Mouse (Mus musculus): ENCODE measurements around the gene C8g.
A peak's percentile ranks its signal among the peaks of the same experiment; 100 is the strongest.

C8g gene

DNA sequence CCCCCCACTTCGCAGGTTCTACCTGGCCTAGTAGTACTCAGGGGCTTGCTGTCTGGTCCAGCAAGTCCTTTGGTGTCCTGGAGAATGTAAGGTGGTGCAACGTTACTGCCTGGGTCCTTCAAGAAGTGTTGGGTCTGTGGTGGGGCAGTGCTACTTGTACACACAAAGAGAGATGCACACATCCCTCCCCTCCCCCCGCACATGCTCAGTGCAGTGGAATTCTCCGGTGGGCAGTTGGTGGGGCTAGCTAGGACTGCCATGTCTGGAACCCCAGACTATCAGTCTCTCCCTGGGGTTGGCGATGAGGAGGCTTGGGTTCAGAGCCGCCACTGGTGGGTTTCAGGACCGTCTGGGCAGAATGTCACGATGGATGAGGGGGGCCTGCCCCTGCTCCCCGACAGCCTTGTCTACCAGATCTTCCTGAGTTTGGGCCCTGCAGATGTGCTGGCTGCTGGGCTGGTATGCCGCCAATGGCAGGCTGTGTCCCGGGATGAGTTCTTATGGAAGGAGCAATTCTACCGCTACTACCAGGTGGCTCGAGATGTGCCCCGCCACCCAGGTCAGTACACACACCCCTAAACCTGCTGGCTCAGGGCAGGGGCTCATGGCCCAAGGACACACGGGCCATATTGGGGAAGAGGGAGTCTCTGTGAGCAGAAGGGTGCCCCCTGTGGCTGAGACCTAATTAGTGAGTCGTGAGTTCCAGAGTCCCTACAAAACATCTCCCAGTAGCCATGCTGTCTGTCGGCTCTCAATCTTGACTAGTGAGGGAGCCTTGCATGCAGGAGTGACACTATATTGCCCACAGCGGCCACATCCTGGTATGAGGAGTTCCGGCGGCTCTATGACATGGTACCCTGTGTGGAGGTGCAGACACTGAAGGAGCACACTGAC lies at the start of gene C8g:
C8g (minus strand) TSS at position 127 of the 894 bp plus-strand sequence.
- no peak for DNase-seq

DNA sequence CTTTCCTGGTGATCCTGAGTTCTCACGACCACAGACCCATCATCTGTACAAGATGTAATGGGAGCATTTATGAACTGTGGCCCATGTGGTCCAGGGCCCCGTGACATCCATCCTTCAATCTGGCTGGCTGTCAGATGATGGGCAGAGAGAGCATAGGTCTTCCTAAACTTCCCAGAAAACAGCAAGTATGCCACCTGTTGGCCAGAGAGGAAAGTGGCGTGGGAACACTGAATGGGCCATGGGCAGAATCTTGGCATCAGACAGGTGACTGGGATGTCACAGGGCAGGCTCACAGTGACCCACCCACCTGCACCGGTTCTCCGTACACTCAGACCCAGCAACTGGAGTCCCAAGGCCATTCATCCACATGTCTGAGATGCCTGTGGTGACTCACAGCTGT lies 49.7 kb upstream of the C8g start:
- DNase-seq = peak; percentile 58

- DNase-seq = no peak
These were observed 47.8 kb upstream of the C8g start for GRCm38 (mm10) chr2:25549021-25549991.

GRCm38 (mm10) chr2:25546811-25547491 lies 45.4 kb upstream of the C8g start, which contains the start of gene Traf2:
Gene Traf2, minus strand, starts transcription at chr2:25546940.
- DNase-seq = peak; percentile 99

DNA sequence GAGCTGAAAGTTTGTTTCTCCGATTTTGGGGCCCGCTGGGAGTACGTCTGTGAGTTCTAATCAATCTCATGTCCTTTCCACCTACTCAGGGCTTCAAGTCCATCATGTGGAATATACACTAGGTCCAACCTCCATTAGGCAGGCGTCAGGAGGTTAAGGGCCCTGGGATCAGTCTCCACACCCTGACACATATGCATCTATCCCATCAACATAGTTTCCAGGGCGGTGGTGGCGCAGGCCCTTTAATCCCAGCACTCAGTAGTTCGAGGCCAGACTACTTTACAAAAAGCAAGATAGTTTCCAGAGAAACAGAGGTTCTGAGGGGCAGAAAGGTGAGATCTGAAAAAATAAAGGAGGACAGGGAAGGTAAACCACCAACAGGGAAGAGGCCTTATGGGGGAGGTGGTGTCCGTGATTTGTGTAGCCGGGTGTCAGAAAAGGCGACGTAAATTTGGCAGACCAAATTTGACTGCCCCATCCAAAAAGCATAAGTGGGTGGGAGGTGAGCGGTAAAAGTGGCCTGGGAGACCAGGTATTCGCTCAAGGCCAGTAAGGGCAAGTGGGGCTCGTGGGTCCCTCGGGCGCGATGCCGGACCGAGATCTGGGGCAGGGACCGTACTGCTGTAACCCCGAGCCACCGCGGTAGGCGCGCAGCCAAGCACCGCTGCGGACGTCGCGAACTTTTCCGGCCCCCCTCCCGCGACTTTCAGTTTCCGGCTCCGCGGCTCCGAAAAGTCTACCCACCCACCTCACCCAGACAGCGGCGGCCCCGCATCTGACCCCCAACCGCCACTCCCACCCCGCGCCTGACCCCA lies 44.7 kb upstream of the C8g start:
- peak; percentile 83 for DNase-seq

DNA sequence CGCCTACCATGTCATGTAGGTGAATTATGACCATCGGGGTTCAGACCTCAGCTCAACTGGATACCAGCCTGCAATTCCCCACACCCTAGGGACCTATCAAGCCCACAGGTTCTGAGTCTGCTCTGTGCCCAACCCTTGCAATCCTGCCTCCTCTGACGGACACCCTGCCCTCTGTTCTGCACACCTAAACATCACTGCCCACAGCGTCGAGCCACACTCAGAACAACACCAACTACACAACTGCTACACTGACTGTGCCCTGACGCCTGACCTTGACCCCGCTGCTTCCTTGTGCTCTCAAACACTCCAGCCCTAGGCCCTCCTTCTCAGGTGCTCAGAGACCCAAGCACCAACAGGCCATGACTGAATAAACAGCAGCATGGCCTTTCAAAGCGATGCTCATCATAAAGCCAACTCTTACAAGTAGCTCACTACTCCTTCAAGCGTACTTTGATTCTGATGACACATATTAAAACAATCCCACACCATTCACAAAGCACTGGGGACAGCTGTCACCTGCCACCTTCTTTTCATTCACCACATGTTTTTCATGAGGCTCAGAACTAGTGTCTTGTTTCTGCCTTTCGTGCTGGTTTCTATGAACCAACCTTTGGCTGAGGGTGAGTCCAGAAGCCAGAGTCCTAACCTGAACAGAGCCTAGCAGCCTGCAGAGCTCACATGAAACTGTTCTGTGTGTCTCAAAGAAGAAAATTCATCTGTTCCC lies 40.3 kb upstream of the C8g start:
- DNase-seq = no peak

DNA sequence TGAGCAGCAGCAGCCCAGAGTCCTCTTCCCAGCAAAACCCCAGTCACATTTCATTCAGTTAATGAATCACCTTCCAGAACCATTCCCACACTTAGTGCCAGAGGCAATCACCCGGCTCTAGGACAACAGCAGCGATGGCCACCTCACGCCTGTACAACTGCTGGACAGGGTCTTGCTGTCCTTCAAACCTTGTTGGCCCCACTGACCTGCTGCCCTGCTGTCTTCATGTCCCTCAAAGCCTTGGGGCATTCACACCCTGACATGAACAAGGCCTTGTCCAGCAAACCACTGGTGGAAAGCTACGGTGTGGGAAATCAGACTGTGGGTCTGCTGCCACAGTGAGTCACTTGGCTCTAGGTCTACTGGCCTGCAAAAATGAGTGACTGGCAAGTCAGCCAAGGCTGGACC lies 39.0 kb upstream of the C8g start:
- DNase-seq = no peak

GRCm38 (mm10) chr2:25536531-25536930 lies 35.0 kb upstream of the C8g start:
- no peak for DNase-seq

DNA sequence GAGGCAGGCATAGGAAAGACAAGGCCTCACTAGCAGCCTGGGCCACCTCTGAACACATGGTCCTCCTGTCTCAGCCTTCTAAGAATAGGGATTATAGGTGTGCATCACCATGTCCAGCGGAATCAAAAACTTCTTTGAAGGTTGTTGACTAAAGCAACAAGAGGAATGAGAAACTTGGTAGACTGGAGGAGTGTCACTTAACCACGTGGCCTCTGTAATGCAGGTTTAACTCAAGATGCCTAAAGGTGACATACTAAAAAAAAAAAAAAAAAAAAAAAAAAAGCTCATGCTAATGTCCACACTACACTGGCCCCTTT lies 33.3 kb upstream of the C8g start:
- no peak for DNase-seq

GRCm38 (mm10) chr2:25534178-25534865 lies 32.8 kb upstream of the C8g start:
- peak; percentile 69 for DNase-seq

- no peak for DNase-seq
These were observed 32.2 kb upstream of the C8g start for GRCm38 (mm10) chr2:25533707-25534106.

- no peak for DNase-seq
These were observed 25.2 kb upstream of the C8g start for GRCm38 (mm10) chr2:25526510-25527302.

- DNase-seq = no peak
These were observed 8.4 kb upstream of the C8g start for GRCm38 (mm10) chr2:25509912-25510311.

GRCm38 (mm10) chr2:25506964-25507363 lies 5.4 kb upstream of the C8g start:
- DNase-seq = peak; percentile 17

- no peak for DNase-seq
These were observed 4.3 kb upstream of the C8g start for GRCm38 (mm10) chr2:25505860-25506259.

- DNase-seq = no peak
These were observed 3.5 kb upstream of the C8g start for GRCm38 (mm10) chr2:25505000-25505399.

DNA sequence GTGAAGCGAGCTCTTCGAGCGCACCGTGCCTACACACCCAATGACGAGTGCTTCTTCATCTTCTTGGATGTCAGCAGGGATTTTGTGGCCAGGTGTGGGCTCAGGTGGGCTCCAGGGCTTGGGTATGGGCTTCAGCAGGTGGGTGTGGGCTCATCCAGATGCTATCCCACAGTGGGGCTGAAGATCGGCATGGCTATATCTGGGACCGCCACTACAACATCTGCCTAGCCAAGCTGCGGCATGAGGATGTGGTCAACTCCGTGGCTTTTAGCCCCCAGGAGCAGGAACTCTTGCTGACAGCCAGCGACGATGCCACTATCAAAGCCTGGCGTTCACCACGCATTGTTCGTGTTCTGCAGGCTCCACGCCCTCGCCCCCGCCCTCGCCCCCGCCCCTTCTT lies 3.0 kb upstream of the C8g start:
- DNase-seq = no peak

GRCm38 (mm10) chr2:25502726-25503125 lies 1.2 kb upstream of the C8g start:
- no peak for DNase-seq

- peak; percentile 86 for DNase-seq
These were observed 728 bp downstream of the C8g start, which contains the start of gene Fbxw5 for GRCm38 (mm10) chr2:25500576-25501405. Gene Fbxw5, plus strand, starts transcription at chr2:25500750.

Data from lung, postnatal 14 days (tissue).